Mouse (Mus musculus) stomach, postnatal 0 days (tissue): ENCODE data around the gene Tspan32.

ENCODE experiments used
- CTCF ChIP-seq: IDR thresholded peaks from 2 replicates; pipeline ENCODE4 v1.5.1; 2016; ENCODE audit warnings: antibody characterized with exemption, low read depth, mild to moderate bottlenecking, moderate library complexity
- EP300 ChIP-seq: optimal IDR thresholded peaks from 2 replicates; pipeline ENCODE3; 2016; ENCODE audit warnings: antibody characterized with exemption

DNA sequence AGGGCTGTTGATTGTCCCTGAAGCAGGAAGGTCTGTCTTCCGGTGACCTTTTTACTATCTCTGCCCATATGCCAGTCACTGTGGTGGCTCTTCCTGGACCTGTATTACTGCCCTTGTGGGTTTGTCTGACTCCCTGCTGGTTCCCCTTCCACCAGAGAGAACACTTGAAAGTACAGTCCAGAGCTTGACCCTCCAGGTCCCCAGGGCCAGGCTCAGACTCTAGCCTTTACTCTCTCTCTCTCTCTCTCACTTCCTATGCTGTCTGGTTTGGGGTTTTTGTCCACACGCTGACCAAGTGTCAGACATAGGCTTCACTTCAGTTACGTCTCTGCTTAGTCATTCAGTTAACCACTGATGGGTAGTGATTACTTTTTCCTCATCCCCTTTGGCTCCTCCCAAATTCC, 38.1 kb downstream of the Tspan32 start:
- no peak for TF ChIP-seq EP300
- TF ChIP-seq CTCF = no peak
